Mouse (Mus musculus) layer of hippocampus, postnatal 10 days (tissue): ENCODE measurements around the gene E2f3. TPM values are rescaled to one million over a fixed set of nuclear protein-coding genes. Genes with fewer than 3 reads are reported as not detected.

Source experiments
- DNase-seq, 2 experiments: peaks; one replicate each; pipeline ENCODE4 v3.0.0; 2021; ENCODE audit warnings: low spot score in 2 of 2
- long read RNA-seq: library from polyadenylated mRNA; stranded (forward); transcript quantifications from one replicate; pipeline ENCODE4 v2.0.0, GENCODE M21; 2023
- total RNA-seq, 2 experiments: library from RNA; stranded (reverse); gene quantifications; 2 replicates each; pipeline ENCODE4 v1.2.3; 2021

E2f3 gene
- total RNA-seq = 10 to 100 TPM; 25.8 to 27.5 TPM
- long read RNA-seq, partial matches to known transcripts = 0 of 8 reads
- long read RNA-seq, other reads (novel, unspliced or antisense) = 8 of 8 reads

DNA sequence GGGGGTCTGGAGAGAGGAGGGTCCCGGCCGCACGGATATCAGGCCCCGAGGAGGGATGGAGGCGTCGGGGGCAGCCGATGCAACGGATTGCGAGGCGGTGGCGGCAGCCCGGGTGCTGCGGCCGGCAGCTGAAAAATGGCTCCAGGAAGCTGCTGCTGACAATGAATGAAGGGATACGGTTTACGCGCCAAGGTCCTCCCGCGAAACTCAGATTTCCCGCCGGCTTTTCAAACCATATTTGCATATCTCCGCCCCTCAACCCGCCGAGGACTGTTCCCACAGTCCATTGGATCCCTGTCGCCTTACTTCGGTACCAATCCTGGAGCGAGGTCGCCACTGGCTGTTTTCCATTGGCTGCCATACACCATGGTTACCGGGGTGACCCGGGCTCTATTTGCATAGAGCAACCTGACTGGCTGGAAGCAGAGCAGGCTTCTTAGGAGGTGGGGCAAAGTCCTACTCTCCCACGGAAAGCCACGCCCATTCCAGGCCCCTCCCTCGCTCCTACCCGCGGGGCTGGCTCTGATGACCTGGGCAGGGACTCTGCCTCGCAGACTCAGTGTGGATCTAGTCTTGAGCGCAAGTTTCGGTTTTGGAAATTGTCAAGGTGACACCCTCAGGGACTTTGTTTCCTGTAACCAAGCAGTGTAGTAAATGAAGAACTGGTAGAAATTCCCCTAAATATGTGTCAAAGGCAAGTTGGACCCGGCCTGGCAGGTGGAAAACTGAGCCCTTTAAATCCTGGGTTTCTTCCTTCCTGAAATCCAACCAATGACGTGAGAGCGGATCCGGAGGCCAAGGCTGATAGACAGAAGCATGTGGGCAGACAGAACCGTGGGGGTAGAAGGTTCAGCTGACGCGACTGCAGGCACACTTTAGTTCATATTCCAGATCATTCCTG, at the start of gene E2f3:
TSS of gene E2f3 (minus strand) at position 209 of the 901 bp plus-strand sequence.
- DNase-seq = peak; percentile 98

DNA sequence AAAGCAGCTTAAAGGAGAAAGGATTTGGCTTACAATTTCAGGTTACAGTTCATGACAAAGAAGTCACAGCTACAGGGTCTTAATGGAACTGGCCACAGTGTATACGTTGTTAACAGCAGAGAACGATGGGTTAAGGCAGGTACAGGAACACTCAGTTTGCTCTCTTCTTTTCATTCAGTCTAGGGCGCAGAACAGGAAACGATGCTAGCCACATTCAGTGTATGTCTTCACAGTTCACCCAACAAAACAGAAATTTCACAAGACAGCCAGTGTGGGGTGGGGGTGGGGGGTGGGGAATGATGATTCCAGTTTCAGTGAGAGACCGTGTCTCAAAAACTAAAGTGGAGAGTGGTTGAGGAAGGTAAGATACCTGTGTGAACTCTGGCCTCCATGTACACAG, 48.7 kb upstream of the E2f3 start:
- DNase-seq = no peak

DNA sequence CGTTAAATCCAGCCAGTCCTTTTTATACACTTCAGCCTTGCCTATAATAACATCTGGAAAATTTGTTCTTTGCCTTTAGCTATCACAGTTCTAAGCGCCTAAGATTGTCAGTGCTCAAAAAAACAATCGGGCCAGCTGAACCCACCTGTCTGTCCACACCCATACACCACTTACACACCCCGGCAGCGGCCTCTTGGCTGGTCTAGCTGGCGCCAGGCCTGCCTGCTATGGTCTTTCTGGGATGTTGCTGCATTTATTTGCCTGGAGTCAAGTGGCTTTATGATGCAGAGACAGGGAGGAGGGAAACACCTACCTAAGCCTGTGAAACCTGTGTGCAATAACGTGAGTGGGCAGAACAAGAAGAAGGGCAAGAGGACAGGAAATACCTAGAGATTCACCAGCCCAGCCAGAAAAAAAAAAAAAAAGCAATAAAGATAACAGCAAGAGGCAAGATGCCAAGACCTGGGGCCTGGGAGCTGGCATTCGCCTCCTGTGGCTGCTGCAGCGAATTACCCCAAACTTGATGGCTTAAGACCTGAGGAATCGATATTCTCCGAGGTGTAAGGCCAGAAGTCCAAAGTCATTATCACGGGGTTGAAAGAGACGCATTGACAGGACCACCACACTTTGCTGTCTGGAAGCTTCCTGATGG, 45.9 kb upstream of the E2f3 start:
- DNase-seq = no peak

DNA sequence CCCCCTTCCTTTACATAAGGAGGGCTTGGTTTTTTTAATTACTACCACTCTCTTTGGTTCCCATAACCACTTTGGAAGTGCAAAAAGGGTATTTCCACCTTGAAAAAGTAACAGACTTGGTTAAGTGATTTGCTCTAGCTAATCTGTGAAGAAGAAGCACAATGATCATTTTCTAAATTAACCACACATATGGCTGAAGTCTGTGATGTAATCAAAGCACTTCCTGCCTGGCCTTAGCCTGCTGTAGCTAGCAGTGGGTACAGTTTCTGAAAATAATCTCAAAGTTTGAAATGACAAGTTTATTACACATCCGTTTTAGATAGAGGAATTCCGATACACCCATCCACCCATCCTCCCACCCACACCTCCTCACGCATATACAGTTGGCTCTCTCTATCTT, 42.0 kb upstream of the E2f3 start:
- DNase-seq = no peak

DNA sequence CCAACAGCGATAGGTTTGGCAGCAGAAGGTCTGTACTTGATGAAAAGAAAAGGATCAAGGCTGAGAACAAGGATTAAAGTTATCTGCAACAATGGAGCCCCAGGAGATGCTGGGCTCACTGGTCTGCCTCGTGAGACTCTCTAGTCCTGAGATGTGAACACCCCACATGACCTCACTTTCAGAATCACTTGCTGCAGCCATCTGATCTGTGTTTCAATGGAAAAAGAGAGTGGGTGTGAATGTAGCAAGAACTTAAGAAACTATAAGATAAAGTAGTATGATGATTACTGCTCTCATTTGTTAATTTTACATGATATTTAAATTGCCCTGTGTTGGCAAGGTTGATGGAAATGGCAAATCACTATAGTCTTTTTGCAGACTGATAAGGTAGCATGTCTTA, 36.6 kb upstream of the E2f3 start:
- no peak for DNase-seq

DNA sequence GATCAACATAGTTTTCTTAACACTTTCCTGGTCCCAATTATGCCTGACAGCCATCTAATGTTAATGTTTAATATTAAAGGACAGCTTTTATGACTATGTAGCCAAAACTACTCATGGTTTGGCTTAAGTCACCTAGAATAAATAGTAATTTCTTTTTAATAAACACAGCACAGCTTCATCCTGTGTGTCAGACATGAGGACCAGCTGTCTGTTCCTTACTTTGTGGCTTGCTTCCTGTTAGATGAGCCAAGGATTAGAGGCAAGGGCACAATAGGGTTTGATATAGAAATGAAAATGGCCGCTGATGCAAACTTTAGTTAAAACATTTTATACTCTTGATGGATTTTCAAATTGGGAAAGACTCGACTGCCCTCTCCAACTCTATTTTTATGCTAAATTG, 32.7 kb upstream of the E2f3 start:
- DNase-seq = no peak

DNA sequence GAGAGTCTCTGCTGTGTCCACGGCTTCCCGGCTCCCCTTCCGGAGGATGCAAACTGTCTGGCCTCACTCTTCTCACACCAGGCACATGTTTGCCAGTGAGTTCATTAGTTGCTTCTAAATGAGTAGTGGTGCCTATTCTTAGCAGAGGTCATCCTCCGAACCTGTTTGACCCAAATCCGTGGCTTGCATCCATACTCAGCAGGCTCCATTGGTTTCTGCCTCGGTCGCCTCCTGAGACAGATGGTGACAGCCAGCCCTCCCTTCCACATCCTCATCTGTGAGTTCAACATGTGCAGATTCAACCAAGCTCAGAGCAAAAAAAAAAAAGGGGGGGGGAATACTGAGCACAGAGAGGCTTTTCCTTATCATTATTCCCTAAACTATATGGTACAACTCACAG, 31.7 kb upstream of the E2f3 start:
- no peak for DNase-seq

DNA sequence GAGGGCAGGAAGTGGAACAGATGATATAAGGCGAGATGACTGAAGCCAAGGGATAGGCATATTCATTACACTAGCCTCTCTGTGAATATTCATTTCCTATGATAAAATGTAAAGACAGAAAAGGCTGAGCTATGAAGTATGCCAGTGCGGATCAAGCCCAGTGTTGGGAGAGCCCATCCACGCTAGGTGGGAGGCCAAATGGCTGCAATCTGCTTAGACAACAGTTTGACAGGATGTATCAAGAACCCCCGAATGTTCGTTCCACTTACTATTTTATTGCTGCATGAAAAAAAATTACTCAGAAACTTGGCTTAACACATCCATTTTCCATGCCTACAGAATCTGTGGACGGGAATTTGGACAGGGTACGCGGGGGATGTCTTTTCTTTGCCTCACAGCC, 28.7 kb upstream of the E2f3 start:
- peak in 1 of 2 experiments; percentile 15 for DNase-seq

DNA sequence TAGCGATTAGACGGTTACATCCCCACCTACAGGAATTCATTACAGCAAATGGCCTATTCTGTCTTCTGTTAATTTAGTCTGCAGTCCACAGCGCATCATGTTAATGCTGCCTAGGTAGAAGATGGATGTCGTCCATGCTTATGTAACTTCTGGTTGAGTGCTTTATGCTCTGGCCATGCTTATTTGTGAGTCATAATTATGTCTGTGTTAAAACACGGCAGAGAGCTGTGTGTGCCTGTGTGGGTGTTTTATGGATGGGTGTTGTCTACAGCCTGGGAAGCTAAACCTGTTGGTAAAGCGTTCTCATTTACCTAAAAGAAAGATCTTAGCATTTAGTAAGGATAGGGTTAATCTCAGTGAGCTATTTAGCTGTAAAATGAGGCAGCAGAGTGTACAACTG, 26.4 kb upstream of the E2f3 start:
- no peak for DNase-seq

DNA sequence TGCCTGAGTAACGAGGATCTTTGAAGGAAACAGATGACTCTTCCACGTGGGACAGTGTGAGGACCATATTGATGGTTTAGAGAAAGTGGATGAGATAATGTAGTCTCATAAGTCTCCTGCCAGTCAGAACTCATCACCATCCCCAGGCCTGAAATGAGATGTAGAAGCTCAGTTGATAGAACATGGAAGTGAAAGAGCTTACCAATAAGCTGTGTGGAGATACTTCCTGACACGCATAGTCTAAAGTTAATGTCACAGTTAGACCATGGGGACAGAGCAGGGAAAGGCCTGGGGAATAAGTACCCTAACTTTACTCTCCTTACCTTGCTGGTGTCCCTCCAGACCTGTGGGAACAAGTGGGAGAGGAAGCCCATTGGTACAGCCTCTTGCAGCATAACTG, 22.9 kb upstream of the E2f3 start:
- no peak for DNase-seq

DNA sequence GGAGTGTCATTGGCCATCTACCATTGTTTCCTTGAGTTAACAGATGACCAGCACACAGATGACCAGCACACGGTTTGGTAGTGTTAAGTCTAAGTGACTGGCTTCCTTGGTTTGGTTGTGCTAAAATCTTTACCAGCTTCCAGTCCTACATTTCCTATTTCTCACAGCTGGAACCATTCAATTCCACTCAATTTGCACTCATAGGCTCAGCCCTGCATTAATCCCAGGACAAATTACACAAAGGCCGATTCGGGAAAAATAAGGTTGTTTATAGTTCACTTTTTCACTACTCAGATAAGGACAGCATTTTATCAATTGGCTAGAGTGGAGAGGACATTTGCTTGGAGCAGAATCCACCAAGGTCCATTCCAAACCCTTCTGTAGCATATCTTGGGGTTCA, 19.6 kb upstream of the E2f3 start:
- no peak for DNase-seq

DNA sequence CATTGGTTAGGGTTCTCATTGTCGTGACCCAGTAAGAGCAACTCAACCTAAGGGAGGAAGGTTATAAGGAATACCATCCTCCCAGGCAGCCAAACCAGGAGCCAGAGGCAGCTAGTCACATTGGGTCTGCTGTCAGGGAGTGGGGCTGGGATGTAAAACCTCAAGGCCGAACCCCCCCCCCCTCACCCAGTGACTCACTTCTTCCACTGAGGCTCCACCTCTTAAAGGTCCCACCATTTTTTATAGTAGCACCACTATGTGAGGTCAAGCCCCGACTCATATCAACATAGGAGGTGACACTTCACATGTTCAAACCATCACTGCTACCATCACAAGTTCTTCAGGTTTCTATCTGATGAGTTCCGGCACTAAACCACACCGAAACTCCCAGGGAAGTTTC, 19.0 kb upstream of the E2f3 start:
- DNase-seq = no peak

DNA sequence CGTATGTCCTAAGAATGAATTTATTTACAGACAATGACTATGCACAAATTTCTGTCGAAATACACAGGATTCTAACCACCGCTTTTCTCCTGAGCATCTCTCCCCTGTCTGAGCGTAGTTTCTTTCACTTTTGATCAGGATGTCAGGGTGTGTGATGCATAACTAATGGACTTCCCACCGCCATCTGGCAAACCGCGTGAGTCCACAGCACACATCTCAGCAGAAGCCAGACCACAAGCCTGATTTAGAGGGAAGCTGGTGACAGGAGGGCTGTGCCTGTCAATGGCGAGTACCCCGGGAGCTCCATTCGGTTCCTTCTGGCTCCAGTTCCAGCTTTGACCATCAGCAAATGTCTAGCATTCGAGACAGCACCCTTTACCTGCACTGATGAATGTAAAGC, 17.3 kb upstream of the E2f3 start:
- DNase-seq = no peak

DNA sequence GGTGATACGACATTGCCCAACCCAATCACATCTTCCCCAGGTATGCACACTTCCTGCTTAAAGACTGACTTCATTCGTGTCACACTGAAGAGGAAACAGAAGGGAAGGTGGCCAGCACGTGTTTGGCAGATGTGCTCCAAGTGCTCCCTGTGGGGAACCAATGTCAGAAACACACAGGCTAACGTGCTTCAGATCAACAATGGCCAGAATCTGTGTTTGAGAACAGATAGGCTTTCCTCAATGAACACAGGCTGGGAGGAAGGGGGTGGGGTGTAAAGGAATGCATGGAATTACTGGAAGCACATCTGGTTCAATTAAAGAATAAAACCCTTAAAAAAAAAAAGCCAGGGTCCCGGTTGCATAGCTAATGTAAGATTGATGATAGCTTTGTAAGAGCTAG, 15.2 kb upstream of the E2f3 start:
- no peak for DNase-seq

DNA sequence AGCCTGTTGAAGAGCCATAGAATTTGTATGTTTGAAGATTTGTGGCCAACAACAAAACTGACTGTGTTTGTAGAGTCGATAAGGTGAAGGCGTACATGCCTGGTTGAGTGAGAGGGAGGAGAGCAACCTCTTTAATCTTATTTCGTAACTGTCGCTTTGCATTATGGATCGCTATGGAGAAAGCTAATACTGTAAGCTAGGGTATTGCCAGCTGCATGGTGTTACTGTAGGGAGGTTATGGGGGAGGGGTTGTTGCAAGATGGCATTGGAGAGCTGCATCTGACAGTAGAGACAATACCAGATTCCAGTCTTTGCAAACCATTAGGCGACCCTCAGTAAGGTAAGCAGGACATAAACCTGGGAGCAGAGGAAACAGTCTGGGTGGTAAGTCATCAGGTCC, 2.1 kb upstream of the E2f3 start:
- DNase-seq = no peak

DNA sequence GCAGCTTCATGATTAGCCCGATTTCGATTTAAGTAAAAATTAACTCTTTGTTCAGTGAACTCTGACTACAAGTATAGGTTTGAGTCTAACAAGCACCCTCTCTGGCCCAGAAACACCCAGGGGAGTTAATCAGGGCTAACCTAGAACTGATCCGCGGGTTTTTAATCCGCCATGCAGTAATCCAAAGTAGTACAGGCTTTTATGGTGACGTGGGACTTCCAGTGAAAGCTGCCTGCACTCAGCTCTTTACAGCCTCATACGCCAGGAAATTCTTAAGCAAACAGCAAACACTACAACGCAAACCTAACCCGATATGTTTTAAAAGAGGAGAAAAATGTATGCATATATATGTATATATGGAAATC, 875 bp upstream of the E2f3 start:
- no peak for DNase-seq

DNA sequence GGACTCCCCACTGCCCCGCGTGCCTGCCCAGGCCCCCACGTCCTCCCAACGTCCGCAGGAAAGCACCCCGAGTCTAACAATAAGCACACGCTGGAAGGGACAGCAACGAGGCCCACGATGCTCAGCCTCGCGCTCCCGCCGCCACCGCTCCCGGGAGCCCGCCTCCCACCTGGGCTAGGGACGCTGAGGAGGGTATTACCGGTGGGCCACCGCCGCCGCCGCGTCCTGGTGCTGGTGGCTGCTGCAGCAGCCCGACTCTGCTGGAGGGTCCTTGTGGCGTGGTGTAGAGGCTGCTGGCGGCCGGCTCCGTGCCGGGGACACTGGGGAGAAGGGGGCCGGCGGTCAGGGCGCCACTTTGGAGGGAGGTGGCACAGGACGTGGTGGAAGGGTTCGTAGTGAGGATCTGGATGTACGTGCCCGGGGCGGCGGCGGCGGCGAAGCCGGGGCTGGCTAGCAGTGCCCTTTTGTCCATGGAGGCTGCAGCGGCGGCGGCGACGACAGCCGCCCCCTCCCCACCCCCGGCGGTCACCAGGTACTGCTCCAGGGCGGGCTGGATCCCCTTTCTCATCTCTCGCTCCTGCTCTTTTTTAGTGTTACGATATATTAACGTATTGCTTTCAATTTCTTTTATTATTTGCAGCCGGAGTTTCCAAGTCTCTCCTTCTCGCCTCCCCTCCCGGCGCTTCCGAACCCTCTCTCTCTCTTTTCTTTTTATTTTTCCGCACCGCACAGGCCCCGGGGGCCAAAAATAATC, 585 bp downstream of the E2f3 start:
- peak; percentile 44 to 60 for DNase-seq

DNA sequence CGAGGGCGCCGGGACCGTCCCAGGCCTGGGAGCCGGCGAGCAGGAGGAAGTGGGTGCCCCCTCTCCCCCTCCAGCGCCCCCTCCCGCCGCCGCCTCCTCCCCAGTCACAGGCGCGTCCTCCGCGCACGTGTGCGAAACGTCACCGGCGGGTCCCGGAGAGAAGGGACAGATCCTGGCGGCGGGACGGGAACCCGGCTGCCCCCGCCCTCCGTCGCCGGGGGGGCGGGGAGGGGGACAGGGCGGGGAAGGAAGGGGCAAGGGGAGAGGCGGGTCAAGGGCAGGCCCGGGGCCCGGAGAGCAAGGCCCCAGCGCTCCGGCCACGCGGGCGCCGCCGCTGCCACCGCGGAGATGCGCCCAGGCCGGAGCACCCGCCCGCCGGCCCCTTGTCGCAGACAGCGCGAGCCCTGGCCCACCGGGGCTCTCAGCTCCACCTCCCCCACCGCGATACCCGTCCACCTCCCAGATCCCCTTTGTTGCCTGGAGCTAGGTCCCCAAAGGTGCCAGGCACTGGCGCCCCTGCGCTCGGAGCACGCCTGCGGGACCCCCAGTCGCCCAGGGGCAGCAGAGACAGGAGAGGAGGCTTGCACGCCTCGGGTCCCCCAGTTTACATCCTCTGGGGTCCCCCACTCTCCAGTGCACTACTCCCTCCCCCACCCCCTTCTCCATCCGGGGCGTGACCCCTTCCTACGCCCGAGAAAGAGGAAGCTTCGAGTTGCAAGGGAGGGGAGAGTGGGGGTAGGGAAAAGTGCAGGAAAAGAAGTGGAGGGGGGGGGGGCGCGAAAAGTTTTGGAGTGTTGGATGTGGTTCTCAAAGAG, 1.4 kb downstream of the E2f3 start:
- DNase-seq = peak; percentile 75 to 85

DNA sequence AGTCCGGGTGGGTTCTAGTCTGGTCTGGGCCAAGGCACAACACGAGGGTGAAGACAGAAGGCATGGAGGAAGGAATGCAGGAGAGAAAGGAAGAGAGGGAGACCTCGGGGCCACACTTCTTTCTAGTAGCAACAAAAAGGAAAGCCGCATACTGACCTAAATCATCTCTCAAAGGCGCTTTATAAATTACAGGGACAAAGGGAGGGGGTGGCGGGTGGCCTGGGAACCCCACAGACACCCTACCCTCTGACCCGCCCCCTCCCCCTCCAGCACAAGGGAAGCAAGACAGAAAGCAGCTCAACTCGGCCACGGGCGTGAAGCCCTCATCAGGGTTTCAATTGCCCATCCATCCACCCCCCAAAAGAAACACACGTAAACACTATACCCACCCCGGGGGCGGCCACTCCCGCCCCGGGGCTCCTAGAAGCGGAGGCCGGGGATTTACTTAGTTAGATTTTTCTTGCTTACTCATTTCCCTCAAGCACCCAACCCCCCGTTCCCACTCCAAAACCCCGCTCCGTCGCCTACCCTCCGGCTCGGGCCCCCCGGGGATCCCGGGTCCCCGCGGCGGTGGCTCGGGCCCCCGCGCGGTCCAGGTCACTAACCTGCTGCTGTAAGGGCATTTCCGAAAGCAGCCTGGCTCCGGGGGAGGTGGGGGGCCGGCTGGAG, 2.2 kb downstream of the E2f3 start:
- DNase-seq = peak; percentile 52 to 55

DNA sequence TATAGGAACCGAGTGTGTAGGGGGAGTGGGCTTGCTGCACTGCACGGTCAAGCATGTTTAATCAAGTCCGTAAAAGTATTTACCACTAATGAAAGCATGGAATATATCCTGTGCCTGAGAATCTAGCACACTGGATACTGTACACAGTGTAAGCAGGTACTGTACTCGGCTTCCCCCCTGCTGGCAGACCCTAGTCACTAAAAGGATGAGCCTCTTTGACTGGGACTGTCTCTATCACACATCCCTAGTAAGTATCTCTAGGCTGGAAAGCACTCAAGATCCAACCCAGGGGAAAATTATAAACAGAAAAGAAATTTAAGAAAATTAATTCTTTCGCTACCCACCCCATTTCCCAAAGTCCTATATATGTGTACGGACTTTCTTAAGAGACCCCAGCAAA, 2.8 kb downstream of the E2f3 start:
- DNase-seq = peak; percentile 32 to 40

DNA sequence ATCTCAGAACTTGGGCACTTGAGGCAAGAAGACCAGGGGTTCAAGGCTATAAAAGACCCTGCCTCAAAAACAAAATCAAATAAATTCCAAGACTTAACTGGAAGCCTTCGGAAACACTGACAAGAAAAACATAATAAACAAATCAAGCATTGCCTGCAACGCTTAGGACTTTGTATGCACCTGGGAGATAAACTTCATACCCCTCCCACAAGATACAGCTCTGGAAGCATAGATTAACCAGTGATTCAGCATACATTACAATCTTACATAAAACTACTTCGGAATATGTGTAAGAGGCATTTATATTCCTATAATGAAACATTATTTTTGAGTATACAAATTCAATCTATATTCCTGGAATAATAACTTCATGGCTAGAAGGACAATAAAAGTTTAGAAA, 3.5 kb downstream of the E2f3 start:
- no peak for DNase-seq
